Mouse (Mus musculus) ES-Bruce4 (cell line): ENCODE measurements around the gene Ankle1. TPM values are rescaled to one million over a fixed set of nuclear protein-coding genes. Genes with fewer than 3 reads are reported as not detected.

Experiments
- H3K27ac ChIP-seq: 2 replicates; pipeline ENCODE4 v1.5.1; 2012; ENCODE audit warnings: low read length, inconsistent platforms; ENCODE audit not compliant: insufficient read depth
- H3K27me3 ChIP-seq: 2 replicates; pipeline ENCODE4 v1.6.1; 2012; ENCODE audit warnings: mild to moderate bottlenecking, low read length, inconsistent platforms; ENCODE audit not compliant: control insufficient read depth, poor library complexity, insufficient read depth, severe bottlenecking
- H3K36me3 ChIP-seq: 2 replicates; pipeline ENCODE4 v1.6.1; 2012; ENCODE audit warnings: inconsistent platforms, mild to moderate bottlenecking, low read length, moderate library complexity; ENCODE audit not compliant: control insufficient read depth, poor library complexity, insufficient read depth, severe bottlenecking
- H3K4me1 ChIP-seq: one replicate; pipeline ENCODE4 v1.8.1; 2011; ENCODE audit warnings: low read length; ENCODE audit not compliant: control insufficient read depth, insufficient read depth
- H3K4me3 ChIP-seq: 2 replicates; pipeline ENCODE4 v1.5.1; 2011; ENCODE audit warnings: low read depth, mild to moderate bottlenecking, low read length
- H3K9ac ChIP-seq: 2 replicates; pipeline ENCODE4 v1.6.1; 2012; ENCODE audit warnings: low read depth, mild to moderate bottlenecking, inconsistent platforms; ENCODE audit not compliant: poor library complexity, severe bottlenecking
- H3K9me3 ChIP-seq: replicated peaks from 2 replicates; pipeline ENCODE4 v1.6.1; 2012; ENCODE audit warnings: mild to moderate bottlenecking, low read length, inconsistent platforms; ENCODE audit not compliant: control insufficient read depth, poor library complexity, insufficient read depth, severe bottlenecking
- CTCF ChIP-seq: IDR thresholded peaks from one replicate; pipeline ENCODE4 v1.8.1; 2011; ENCODE audit warnings: low read depth, low read length
- EP300 ChIP-seq: IDR thresholded peaks from 2 replicates; pipeline ENCODE4 v1.6.1; 2011; ENCODE audit warnings: low read depth, low read length; ENCODE audit not compliant: insufficient read depth
- POLR2A ChIP-seq: IDR thresholded peaks from one replicate; pipeline ENCODE4 v1.8.1; 2011; ENCODE audit warnings: low read length; ENCODE audit not compliant: insufficient read depth
- polyA plus RNA-seq: library from polyadenylated mRNA; stranded (reverse); fragments of >200 nt; gene quantifications from 2 replicates; pipeline ENCODE4 v1.2.4, GENCODE M21; 2011; ENCODE audit warnings: low read depth; ENCODE audit not compliant: missing spikeins, insufficient read depth, insufficient read length

Ankle1 gene
- polyA plus RNA-seq, 1 experiment: 10.9 TPM

DNA sequence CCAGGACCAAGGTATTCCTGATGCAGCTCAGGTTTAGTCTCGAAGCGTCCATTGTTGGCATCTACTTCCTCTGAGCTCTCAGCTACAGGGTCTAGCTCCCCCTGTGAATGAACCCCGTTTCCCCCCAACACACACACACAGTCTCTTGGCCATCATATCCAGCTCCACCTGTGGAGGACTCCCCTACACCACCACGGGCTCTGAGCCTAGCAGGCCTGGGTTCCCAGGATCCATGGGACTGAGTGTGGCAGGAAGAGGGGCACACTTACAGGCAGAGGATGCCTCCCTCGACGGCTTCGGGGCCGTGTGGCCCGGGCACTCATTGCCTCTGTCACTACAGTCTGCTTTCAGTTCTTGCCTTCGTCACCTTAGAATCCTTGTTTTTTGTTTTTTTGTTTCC, 10.7 kb upstream of the Ankle1 start:
- H3K4me1 ChIP-seq: no peaks in the 10 kb centered on the region
- H3K27me3 ChIP-seq: no peaks in the 10 kb centered on the region
- H3K9me3 ChIP-seq: no peaks in the 10 kb centered on the region
- TF ChIP-seq CTCF (no peak), POLR2A (no peak), EP300 (no peak)
- H3K9ac ChIP-seq: no peak overlapping the region
- no peak overlapping the region for H3K4me3 ChIP-seq
- no peak overlapping the region for H3K27ac ChIP-seq
- peaks cover 12% of the 10 kb centered on the region for H3K36me3 ChIP-seq

DNA sequence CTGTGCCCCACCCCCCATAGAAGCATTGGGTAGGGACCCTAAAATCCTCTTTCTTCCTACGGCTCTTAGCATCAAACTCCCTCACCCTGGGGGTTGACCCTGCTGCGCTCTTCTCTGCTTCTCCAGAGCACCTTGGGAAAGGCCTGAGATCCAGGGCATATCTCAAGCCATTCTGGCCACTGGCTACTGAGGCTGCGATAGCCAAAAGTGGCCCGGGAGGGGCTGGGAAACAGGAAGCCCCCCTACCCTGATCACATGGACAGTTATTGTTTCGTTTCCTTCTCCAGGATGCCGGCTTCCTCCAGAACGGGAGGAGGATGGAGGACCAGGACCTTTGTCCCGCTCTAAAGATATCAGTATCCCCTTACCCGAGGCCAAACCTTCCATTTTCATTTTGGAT, 10.2 kb upstream of the Ankle1 start, which contains the start of gene Ushbp1:
Gene Ushbp1 (minus strand): TSS at position 174 of the 400 bp plus-strand sequence.
- TF ChIP-seq EP300: no peak
- TF ChIP-seq CTCF: no peak
- no peak for TF ChIP-seq POLR2A
- H3K36me3 ChIP-seq: peaks cover 12% of the 10 kb centered on the region
- H3K27me3 ChIP-seq: no peaks in the 10 kb centered on the region
- H3K27ac ChIP-seq: peak within 1 kb of the TSS; percentile 21; the same call in 1 of the 2 replicates
- no peaks in the 10 kb centered on the region for H3K9me3 ChIP-seq
- peak within 1 kb of the TSS; percentile 51 for H3K4me3 ChIP-seq
- H3K4me1 ChIP-seq: no peaks in the 10 kb centered on the region
- peak within 1 kb of the TSS; percentile 89; the same call in 1 of the 2 replicates for H3K9ac ChIP-seq

- Histone ChIP-seq H3K9me3 (no peaks in the 10 kb centered on the region), H3K4me1 (no peaks in the 10 kb centered on the region), H3K4me3 (peak within 1 kb of the TSS; percentile 90), H3K36me3 (peaks cover 12% of the 10 kb centered on the region), H3K27ac (peak within 1 kb of the TSS; percentile 21; the same call in 1 of the 2 replicates), H3K9ac (peak within 1 kb of the TSS; percentile 89), H3K27me3 (no peaks in the 10 kb centered on the region)
- TF ChIP-seq EP300 (no peak), POLR2A (no peak), CTCF (no peak)
Observed at GRCm38 (mm10) chr8:71396639-71397305, 9.0 kb upstream of the Ankle1 start, which contains the start of gene Babam1. Gene Babam1 (plus strand): TSS chr8:71396861.

- no peaks in the 10 kb centered on the region for H3K9me3 ChIP-seq
- H3K9ac ChIP-seq: peak overlapping the region; percentile 89
- TF ChIP-seq EP300: no peak
- TF ChIP-seq POLR2A: no peak
- no peak for TF ChIP-seq CTCF
- H3K27ac ChIP-seq: no peak overlapping the region
- H3K4me1 ChIP-seq: no peaks in the 10 kb centered on the region
- no peaks in the 10 kb centered on the region for H3K27me3 ChIP-seq
- peak overlapping the region; percentile 90 for H3K4me3 ChIP-seq
- peaks cover 12% of the 10 kb centered on the region for H3K36me3 ChIP-seq
Observed at GRCm38 (mm10) chr8:71397701-71398100, 8.1 kb upstream of the Ankle1 start.

- H3K4me3 ChIP-seq: no peak overlapping the region
- H3K27me3 ChIP-seq: no peaks in the 10 kb centered on the region
- no peak overlapping the region for H3K27ac ChIP-seq
- no peaks in the 10 kb centered on the region for H3K9me3 ChIP-seq
- H3K9ac ChIP-seq: no peak overlapping the region
- peaks cover 7% of the 10 kb centered on the region for H3K4me1 ChIP-seq
- TF ChIP-seq POLR2A (no peak), EP300 (no peak), CTCF (no peak)
- H3K36me3 ChIP-seq: peaks cover 12% of the 10 kb centered on the region
Observed at GRCm38 (mm10) chr8:71400826-71401225, 5.0 kb upstream of the Ankle1 start.

DNA sequence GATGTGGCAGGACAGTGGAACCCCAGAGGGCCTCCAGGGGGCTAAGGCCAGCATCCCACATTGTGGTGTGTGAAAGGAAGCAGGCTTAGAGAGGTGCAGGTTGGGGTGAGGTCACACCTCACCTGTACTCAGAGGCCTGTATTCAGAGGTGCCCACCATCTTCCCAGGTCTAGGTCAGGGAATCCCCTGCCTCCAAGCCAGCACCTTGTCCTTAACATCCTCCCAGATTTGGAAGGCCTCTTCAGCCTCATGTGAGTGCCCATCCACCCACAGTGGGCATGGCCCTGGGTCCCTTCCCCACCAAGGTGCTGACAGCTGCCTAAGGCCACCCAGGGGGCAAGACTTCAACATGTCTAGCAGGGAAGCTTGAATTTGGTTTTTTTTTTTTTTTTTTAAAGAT, 4.4 kb upstream of the Ankle1 start:
- Histone ChIP-seq H3K4me3 (no peak overlapping the region), H3K9ac (no peak overlapping the region)
- TF ChIP-seq CTCF (no peak), EP300 (no peak)

More for the DNA sequence above, 4.4 kb upstream of the Ankle1 start:
- Histone ChIP-seq H3K4me1 (peaks cover 7% of the 10 kb centered on the region), H3K27ac (no peak overlapping the region), H3K36me3 (peaks cover 12% of the 10 kb centered on the region), H3K9me3 (no peaks in the 10 kb centered on the region), H3K27me3 (no peaks in the 10 kb centered on the region)
